Mouse (Mus musculus): Measurements from ENCODE around the gene Cd177. TPM values are rescaled to one million over a fixed set of nuclear protein-coding genes. Genes with fewer than 3 reads are reported as not detected.
A peak's percentile ranks its signal among the peaks of the same experiment; 100 is the strongest.
"Not testable (repeated sequence)": the region's sequence is repeated elsewhere in the genome, so short reads cannot be mapped to it uniquely, and the experiment has no call there.

Cd177 gene
- polyA plus RNA-seq, 1 experiment from 2014 or later: 0.33 TPM

DNA sequence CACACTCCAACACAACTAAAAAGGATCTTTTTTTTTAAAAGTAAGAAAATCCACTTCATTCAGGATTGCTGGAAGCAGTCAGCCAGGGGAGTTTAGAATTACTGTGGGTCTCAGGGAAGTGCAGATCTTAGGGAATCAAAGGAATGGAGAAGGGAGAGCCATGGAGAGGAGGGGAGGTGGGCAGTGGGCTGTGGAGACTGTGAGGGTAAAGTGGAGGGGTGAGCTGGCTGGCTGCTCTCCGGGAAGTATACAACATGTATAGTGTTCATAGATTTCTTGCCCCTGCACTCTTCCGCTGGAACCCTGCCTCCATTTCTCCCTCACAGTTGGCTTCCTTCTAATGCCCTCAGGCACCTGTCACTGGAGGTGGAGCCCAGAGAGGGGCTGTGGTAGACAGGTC is 8.5 kb downstream of the Cd177 start:
- ATAC-seq (ENCODE audit: low read depth): no peak
- WGBS: 69% methylated on average over 2 of the region's 2 CpGs

DNA sequence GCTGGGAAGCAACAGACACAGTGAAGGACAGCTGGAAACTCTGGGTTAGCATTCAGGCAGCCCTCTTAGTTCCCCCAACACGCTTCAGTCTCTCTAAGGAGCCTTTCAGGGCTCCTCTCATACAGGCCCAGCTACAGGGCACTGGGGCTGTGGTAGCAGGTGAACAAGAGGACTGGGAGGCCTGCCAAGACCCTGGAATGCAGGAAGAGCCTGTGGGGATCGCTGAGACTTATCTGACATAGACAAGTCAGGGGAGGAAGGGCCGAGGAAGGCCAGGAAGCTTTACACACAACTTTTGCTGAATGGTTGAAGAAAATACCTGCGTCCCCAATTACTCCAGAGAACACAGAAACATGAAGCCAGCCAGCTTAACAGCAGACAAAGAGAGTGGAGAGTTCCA is 9.4 kb downstream of the Cd177 start:
- H3K4me1 ChIP-seq (replicated peaks): peaks cover 17% of the 10 kb centered on the region
- H3K4me2 ChIP-seq: no peak overlapping the region
- H3K27ac ChIP-seq (replicated peaks): no peak overlapping the region
- H3K36me3 ChIP-seq: no peaks in the 10 kb centered on the region
- no peak for ATAC-seq (ENCODE audit: low read depth)
- H3K9me3 ChIP-seq: no peaks in the 10 kb centered on the region
- H3K9ac ChIP-seq: no peak overlapping the region
- WGBS: 56% methylated on average over 4 of the region's 4 CpGs
- H3K4me3 ChIP-seq: no peak overlapping the region
- no peaks in the 10 kb centered on the region for H3K27me3 ChIP-seq

More for the DNA sequence above, 8.5 kb downstream of the Cd177 start:
- Histone ChIP-seq H3K36me3 (no peaks in the 10 kb centered on the region), H3K9ac (no peak overlapping the region), H3K9me3 (no peaks in the 10 kb centered on the region), H3K4me2 (no peak overlapping the region), H3K4me3 (no peak overlapping the region), H3K4me1 (replicated peaks) (peaks cover 17% of the 10 kb centered on the region), H3K27me3 (no peaks in the 10 kb centered on the region), H3K27ac (replicated peaks) (no peak overlapping the region)

DNA sequence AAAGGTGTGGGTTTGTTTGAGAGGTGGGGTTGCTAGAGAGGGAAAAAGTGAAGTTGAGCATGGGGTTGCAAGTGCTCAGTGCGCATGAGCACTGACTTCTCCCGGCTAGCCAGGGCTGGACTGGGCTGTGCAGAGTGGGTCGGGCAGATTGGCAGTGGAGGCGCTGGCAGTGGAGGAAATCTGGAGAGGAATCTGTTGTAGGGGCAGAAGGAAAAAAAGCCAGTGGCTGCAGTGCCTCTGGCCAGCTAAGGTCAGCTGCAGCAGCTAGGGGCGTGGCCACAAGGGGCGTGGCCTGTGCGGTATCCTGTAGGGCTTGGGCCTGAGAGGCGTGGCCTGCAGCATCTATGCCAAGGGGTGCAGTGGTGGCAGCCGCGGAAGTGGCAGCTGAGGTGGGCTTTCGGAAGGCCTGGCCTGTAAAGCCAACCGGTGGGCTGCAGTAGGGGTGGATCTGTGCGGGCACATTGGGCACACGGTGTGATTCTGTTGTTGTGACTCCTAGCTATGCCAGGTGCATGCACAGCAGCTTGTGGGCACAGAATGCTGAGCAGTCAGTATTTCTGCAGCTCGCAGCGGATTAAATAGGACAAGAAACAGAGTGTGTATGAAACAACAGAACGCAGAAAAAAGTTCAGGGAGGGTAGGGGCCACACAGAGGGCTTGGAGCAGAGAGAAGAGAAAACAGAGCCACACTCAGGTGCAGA is 24.0 kb downstream of the Cd177 start:
- H3K4me2 ChIP-seq: peak overlapping the region; percentile 40
- H3K9me3 ChIP-seq: no peaks in the 10 kb centered on the region
- H3K4me3 ChIP-seq: peak overlapping the region; percentile 19
- peak overlapping the region; percentile 6; the same call in 1 of the 2 replicates for H3K9ac ChIP-seq
- no peak overlapping the region for H3K27ac ChIP-seq (replicated peaks)
- no peaks in the 10 kb centered on the region for H3K36me3 ChIP-seq
- WGBS: 13% methylated on average over 17 of the region's 17 CpGs
- 0 out of 2 replicates have a peak, but pooled peaks have one; percentile 61 for ATAC-seq (ENCODE audit: low read depth)
- H3K27me3 ChIP-seq: no peaks in the 10 kb centered on the region
- peaks cover 9% of the 10 kb centered on the region for H3K4me1 ChIP-seq (replicated peaks)

DNA sequence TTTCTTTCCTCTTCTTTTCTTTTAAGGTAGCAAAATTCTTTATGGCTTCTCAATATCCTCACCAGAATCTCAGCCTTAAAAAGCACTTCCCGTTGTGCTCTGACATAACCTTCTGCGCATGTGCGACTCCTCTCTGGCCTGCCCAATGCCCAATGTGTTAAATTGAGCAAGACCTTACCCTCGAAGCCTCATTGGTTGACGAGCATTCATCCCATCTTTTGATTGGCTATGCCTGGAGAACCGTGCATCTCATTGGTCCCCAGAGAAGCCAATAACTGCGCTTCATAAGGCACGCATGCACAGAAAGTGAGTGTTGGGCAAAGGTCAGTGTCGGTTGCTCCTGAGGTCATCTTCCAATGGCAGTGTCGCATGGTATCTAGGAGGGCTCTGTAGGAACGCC is 33.3 kb downstream of the Cd177 start, which contains the start of gene Gm4763:
Gene Gm4763, minus strand, starts transcription at position 101 of the 400 bp plus-strand sequence.
- not testable (repeated sequence) for H3K27me3 ChIP-seq; H3K36me3 ChIP-seq; ATAC-seq (ENCODE audit: low read depth); H3K4me2 ChIP-seq; H3K9ac ChIP-seq; H3K27ac ChIP-seq (replicated peaks); H3K9me3 ChIP-seq; H3K4me1 ChIP-seq (replicated peaks); H3K4me3 ChIP-seq
- 93% methylated on average over 11 of the region's 11 CpGs for WGBS

DNA sequence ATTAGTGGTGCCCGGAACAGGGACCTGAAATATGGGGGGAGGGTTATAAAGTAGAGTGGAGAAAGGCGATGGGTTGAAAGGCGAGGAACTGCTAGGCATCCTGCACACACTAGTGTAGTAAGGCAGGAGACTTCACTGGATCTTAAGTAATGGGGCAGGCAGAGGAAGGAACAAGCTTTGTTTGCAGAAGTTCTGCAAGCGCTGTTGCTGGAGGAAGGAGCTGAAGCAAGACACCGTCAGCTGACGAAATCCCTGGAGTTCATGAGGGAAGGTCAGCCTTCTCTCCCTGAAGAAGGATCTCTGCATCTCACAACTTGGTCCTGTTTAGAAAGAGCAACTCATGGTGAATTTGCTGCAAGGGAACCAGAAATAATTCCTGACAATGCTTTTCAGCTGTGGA is 45.1 kb downstream of the Cd177 start:
- Histone ChIP-seq H3K4me2 (no peak overlapping the region), H3K27ac (replicated peaks) (no peak overlapping the region), H3K9ac (no peak overlapping the region), H3K9me3 (no peaks in the 10 kb centered on the region), H3K4me3 (no peak overlapping the region), H3K36me3 (no peaks in the 10 kb centered on the region), H3K27me3 (no peaks in the 10 kb centered on the region), H3K4me1 (replicated peaks) (no peaks in the 10 kb centered on the region)
- ATAC-seq (ENCODE audit: low read depth): no peak
- 88% methylated on average over 6 of the region's 6 CpGs for WGBS

DNA sequence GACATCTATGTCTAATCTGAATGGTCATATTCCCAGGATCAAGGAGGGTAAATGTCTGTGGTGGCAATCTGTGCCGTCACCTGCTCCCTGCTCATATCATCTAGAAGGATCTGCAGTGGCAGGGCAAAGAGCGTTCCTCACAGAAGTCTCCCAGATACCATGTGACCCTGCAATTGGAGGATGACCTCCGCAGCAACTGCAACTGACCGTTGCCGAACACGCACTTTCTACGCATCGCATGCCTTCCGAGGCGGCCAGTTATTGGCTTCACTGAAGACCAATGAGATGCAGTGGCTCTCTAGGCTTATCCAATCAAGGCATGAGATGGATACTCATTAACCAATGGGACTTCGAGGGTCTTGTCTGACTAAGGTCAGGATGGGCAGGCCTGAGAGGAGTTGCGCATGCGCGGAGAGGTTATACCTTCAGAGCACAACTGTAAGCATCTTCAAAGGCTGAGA is 51.2 kb downstream of the Cd177 start, which contains the start of gene BC049730:
Gene BC049730, plus strand, starts transcription at position 411 of the 461 bp plus-strand sequence.
- 93% methylated on average over 14 of the region's 14 CpGs for WGBS

DNA sequence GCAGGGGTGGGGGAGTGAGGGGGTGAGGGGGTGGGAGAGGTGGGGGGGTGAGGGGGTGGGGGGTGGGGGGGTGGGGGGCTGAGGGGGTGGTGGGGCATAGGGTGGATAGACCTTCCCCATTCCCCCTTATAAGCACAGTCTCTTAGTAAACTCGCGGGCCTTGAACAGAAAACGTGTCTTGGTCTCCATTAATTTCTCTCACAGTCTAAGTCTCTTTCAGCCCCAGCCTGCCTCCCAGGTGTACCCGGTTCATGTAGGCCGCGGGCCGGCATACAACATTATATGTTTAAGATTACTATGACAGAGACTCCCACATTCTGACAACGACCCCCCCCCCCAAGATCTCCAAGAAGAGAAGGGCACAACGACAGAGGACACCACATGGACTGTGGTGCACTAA is 57.3 kb downstream of the Cd177 start:
- not testable (repeated sequence) for H3K27me3 ChIP-seq; H3K4me2 ChIP-seq; H3K4me3 ChIP-seq; H3K9me3 ChIP-seq; ATAC-seq (ENCODE audit: low read depth); H3K9ac ChIP-seq; H3K27ac ChIP-seq (replicated peaks); H3K4me1 ChIP-seq (replicated peaks); H3K36me3 ChIP-seq
- WGBS: 83% methylated on average over 9 of the region's 9 CpGs

More for the DNA sequence above, 51.2 kb downstream of the Cd177 start, which contains the start of gene BC049730:
- H3K27me3 ChIP-seq: no peaks in the 10 kb centered on the region
- no peaks in the 10 kb centered on the region for H3K9me3 ChIP-seq
- no peak within 1 kb of the TSS for H3K4me3 ChIP-seq
- H3K27ac ChIP-seq (replicated peaks): no peak within 1 kb of the TSS
- no peaks in the 10 kb centered on the region for H3K36me3 ChIP-seq
- H3K9ac ChIP-seq: no peak within 1 kb of the TSS
- H3K4me2 ChIP-seq: no peak within 1 kb of the TSS
- H3K4me1 ChIP-seq (replicated peaks): no peaks in the 10 kb centered on the region
- no peak for ATAC-seq (ENCODE audit: low read depth)

DNA sequence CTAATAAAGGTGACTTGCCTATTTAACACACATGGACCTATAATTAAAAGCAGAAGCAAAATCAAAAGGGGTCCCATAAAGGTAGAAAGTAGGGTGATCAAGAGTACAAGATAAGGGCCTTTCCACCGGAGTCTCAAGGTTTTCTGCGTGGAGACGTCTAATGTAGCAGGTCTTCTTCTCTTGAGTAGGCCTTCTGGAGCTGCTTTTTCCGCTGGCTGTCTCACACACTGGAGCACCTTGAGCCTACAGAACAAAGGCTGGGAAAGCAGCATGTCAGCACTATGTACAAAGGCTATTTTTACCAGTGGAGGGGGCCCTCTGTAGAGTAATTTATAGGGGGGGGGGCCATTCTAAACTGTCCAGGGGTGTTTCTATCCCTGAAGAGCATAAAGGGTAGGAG is 62.2 kb downstream of the Cd177 start:
- 89% methylated on average over 4 of the region's 4 CpGs for WGBS

More for the DNA sequence above, 62.2 kb downstream of the Cd177 start:
- ATAC-seq (ENCODE audit: low read depth); H3K4me3 ChIP-seq; H3K27me3 ChIP-seq; H3K9ac ChIP-seq; H3K4me1 ChIP-seq (replicated peaks); H3K4me2 ChIP-seq; H3K36me3 ChIP-seq; H3K27ac ChIP-seq (replicated peaks); H3K9me3 ChIP-seq: not testable (repeated sequence)

Other genes with a start within 250 kb of the Cd177 start
- gene AC161166.1, start 247.9 kb downstream of the Cd177 start, polyA plus RNA-seq (2015; fragmentation: Nextera tagmentation; extraction: Ambion mirVana): 1.1 and 1.5 TPM in 2 replicates
- 20.9 and 21.2 TPM in 2 replicates for gene Irgq, start 229.6 kb downstream of the Cd177 start, polyA plus RNA-seq (2015; fragmentation: Nextera tagmentation; extraction: Ambion mirVana)
- not detected in 2 replicates for gene Pinlyp, start 214.2 kb downstream of the Cd177 start, polyA plus RNA-seq (2015; fragmentation: Nextera tagmentation; extraction: Ambion mirVana)
- 66.3 and 79.2 TPM in 2 replicates for gene Xrcc1, start 214.0 kb downstream of the Cd177 start, polyA plus RNA-seq (2015; fragmentation: Nextera tagmentation; extraction: Ambion mirVana)
- 18.1 and 21.9 TPM in 2 replicates for gene Ethe1, start 172.8 kb downstream of the Cd177 start, polyA plus RNA-seq (2015; fragmentation: Nextera tagmentation; extraction: Ambion mirVana)
- gene Zfp575, start 172.7 kb downstream of the Cd177 start, polyA plus RNA-seq (2015; fragmentation: Nextera tagmentation; extraction: Ambion mirVana): 7.7 and 8.4 TPM in 2 replicates
- not detected in 2 replicates for gene Phldb3, start 149.5 kb downstream of the Cd177 start, polyA plus RNA-seq (2015; fragmentation: Nextera tagmentation; extraction: Ambion mirVana)
- 0.22 and 0.23 TPM in 2 replicates for gene Lypd3, start 123.8 kb downstream of the Cd177 start, polyA plus RNA-seq (2015; fragmentation: Nextera tagmentation; extraction: Ambion mirVana)
- not detected in 2 replicates for gene Tex101, start 83.6 kb downstream of the Cd177 start, polyA plus RNA-seq (2015; fragmentation: Nextera tagmentation; extraction: Ambion mirVana)
- not detected in 2 replicates for gene BC049730, start 51.1 kb downstream of the Cd177 start, polyA plus RNA-seq (2015; fragmentation: Nextera tagmentation; extraction: Ambion mirVana)
- not detected in 2 replicates for gene Gm4763, start 33.4 kb downstream of the Cd177 start, polyA plus RNA-seq (2015; fragmentation: Nextera tagmentation; extraction: Ambion mirVana)
- 0.52 TPM in 1 of 2 replicates, not detected in the other for gene Ceacam10, start 16.9 kb upstream of the Cd177 start, polyA plus RNA-seq (2015; fragmentation: Nextera tagmentation; extraction: Ambion mirVana)
- gene Gm9844, start 101.9 kb upstream of the Cd177 start, polyA plus RNA-seq (2015; fragmentation: Nextera tagmentation; extraction: Ambion mirVana): 35.5 and 48.2 TPM in 2 replicates
- not detected in 2 replicates for gene Lypd4, start 109.6 kb upstream of the Cd177 start, polyA plus RNA-seq (2015; fragmentation: Nextera tagmentation; extraction: Ambion mirVana)
- gene Dmrtc2, start 109.7 kb upstream of the Cd177 start, polyA plus RNA-seq (2015; fragmentation: Nextera tagmentation; extraction: Ambion mirVana): not detected in 2 replicates
- 1,220 and 1,295 TPM in 2 replicates for gene Rps19, start 124.1 kb upstream of the Cd177 start, polyA plus RNA-seq (2015; fragmentation: Nextera tagmentation; extraction: Ambion mirVana)
- gene Cd79a, start 137.1 kb upstream of the Cd177 start, polyA plus RNA-seq (2015; fragmentation: Nextera tagmentation; extraction: Ambion mirVana): 0.31 and 0.33 TPM in 2 replicates
- 61.9 and 63.8 TPM in 2 replicates for gene Arhgef1, start 142.6 kb upstream of the Cd177 start, polyA plus RNA-seq (2015; fragmentation: Nextera tagmentation; extraction: Ambion mirVana)
- 1.0 and 1.2 TPM in 2 replicates for gene Gm4881, start 184.2 kb upstream of the Cd177 start, polyA plus RNA-seq (2015; fragmentation: Nextera tagmentation; extraction: Ambion mirVana)
- gene Rabac1, start 212.4 kb upstream of the Cd177 start, polyA plus RNA-seq (2015; fragmentation: Nextera tagmentation; extraction: Ambion mirVana): 255 and 276 TPM in 2 replicates
- gene Atp1a3, start 245.6 kb upstream of the Cd177 start, polyA plus RNA-seq (2015; fragmentation: Nextera tagmentation; extraction: Ambion mirVana): 261 and 282 TPM in 2 replicates